Mouse (Mus musculus) limb, embryonic 11.5 days (tissue): ENCODE results near the gene Nlgn2. TPM values are rescaled to one million over a fixed set of nuclear protein-coding genes. Genes with fewer than 3 reads are reported as not detected.

ENCODE experiments used
- ATAC-seq: fragments of 200-750 bp; cut with Nextera tagmentation; 2 replicates; pipeline ENCODE4 v1.8.0; 2017; ENCODE audit warnings: low read depth; ENCODE audit not compliant: insufficient number of reproducible peaks, low FRiP score, low TSS enrichment
- DNase-seq: peaks from one replicate; pipeline ENCODE4 v3.0.0-alpha.2; 2015; ENCODE audit warnings: low spot score
- H3K27ac ChIP-seq: fragments of 300-500 bp; sonication (generic); replicated peaks from 2 replicates; pipeline ENCODE4 v1.5.1; 2014; ENCODE audit warnings: low read depth, mild to moderate bottlenecking, low read length
- H3K27me3 ChIP-seq: fragments of 300-500 bp; sonication (generic); 2 replicates; pipeline ENCODE4 v1.6.1; 2014; ENCODE audit warnings: mild to moderate bottlenecking, low read length, mixed read lengths; ENCODE audit not compliant: control insufficient read depth, insufficient read depth
- H3K36me3 ChIP-seq: fragments of 300-500 bp; sonication (generic); 2 replicates; pipeline ENCODE4 v1.6.1; 2014; ENCODE audit warnings: mild to moderate bottlenecking, low read length, moderate library complexity, mixed read lengths; ENCODE audit not compliant: control insufficient read depth, insufficient read depth
- H3K4me1 ChIP-seq: fragments of 300-500 bp; sonication (generic); 2 replicates; pipeline ENCODE4 v1.6.1; 2014; ENCODE audit warnings: low read length, mixed read lengths; ENCODE audit not compliant: control insufficient read depth, insufficient read depth
- H3K4me2 ChIP-seq: fragments of 300-500 bp; sonication (generic); 2 replicates; pipeline ENCODE4 v1.6.1; 2014; ENCODE audit warnings: low read depth, mild to moderate bottlenecking, moderate library complexity; ENCODE audit not compliant: severe bottlenecking
- H3K4me3 ChIP-seq: fragments of 300-500 bp; sonication (generic); 2 replicates; pipeline ENCODE4 v1.5.1; 2014; ENCODE audit warnings: low read depth, low read length
- H3K9ac ChIP-seq: fragments of 300-500 bp; sonication (generic); 2 replicates; pipeline ENCODE4 v1.6.1; 2014; ENCODE audit warnings: mild to moderate bottlenecking, low read length
- H3K9me3 ChIP-seq: fragments of 300-500 bp; sonication (generic); 2 replicates; pipeline ENCODE4 v1.6.1; 2016; ENCODE audit warnings: low read length; ENCODE audit not compliant: control insufficient read depth
- WGBS: fragments of 180-500 bp; shearing (Covaris S2); extraction: QIAGEN DNeasy Blood & Tissue Kit; methylation state at CpG from one replicate; pipeline ENCODE4 v1.1.7; 2014; 5-methylcytosine and 5-hydroxymethylcytosine counted together
- polyA plus RNA-seq: library from polyadenylated mRNA; unstranded; fragments of >200 nt; fragmentation: Nextera tagmentation; extraction: Ambion mirVana; gene quantifications from 2 replicates; pipeline ENCODE4 v1.2.1, GENCODE M21; 2014

Nlgn2 gene
- polyA plus RNA-seq, 1 experiment from 2014 or later = 5.8 TPM

- no peak overlapping the region; the same call in 1 of the 2 replicates for H3K9ac ChIP-seq
- no peaks in the 10 kb centered on the region for H3K4me1 ChIP-seq
- DNase-seq (no peak), ATAC-seq (no peak)
- H3K36me3 ChIP-seq = peaks cover 11% of the 10 kb centered on the region; the same call in 1 of the 2 replicates
- 74% methylated on average over 2 of the region's 2 CpGs for WGBS
- no peak overlapping the region for H3K27ac ChIP-seq
- no peaks in the 10 kb centered on the region for H3K9me3 ChIP-seq
- H3K4me3 ChIP-seq = no peak overlapping the region
- H3K27me3 ChIP-seq = no peaks in the 10 kb centered on the region
- no peak overlapping the region for H3K4me2 ChIP-seq
Observed at GRCm38 (mm10) chr11:69823456-69823855, 14.1 kb downstream of the Nlgn2 start.

GRCm38 (mm10) chr11:69822080-69822479 lies 15.5 kb downstream of the Nlgn2 start, which contains the start of gene Spem1:
Gene Spem1 (minus strand): TSS chr11:69822180.
- Histone ChIP-seq H3K4me2 (no peak within 1 kb of the TSS), H3K9ac (no peak within 1 kb of the TSS), H3K9me3 (no peaks in the 10 kb centered on the region), H3K36me3 (peaks cover 4% of the 10 kb centered on the region; the same call in 1 of the 2 replicates), H3K4me1 (no peaks in the 10 kb centered on the region), H3K4me3 (no peak within 1 kb of the TSS), H3K27ac (no peak within 1 kb of the TSS), H3K27me3 (no peaks in the 10 kb centered on the region)
- 93% methylated on average over 3 of the region's 3 CpGs for WGBS
- ATAC-seq = no peak
- DNase-seq = no peak

GRCm38 (mm10) chr11:69818871-69819270 lies 18.7 kb downstream of the Nlgn2 start:
- no peaks in the 10 kb centered on the region for H3K27me3 ChIP-seq
- ATAC-seq (no peak), DNase-seq (no peak)
- 92% methylated on average over 8 of the region's 8 CpGs for WGBS
- no peaks in the 10 kb centered on the region for H3K36me3 ChIP-seq
- H3K4me2 ChIP-seq = no peak overlapping the region
- H3K4me1 ChIP-seq = no peaks in the 10 kb centered on the region
- H3K27ac ChIP-seq = no peak overlapping the region
- no peaks in the 10 kb centered on the region for H3K9me3 ChIP-seq
- H3K4me3 ChIP-seq = no peak overlapping the region
- H3K9ac ChIP-seq = no peak overlapping the region

GRCm38 (mm10) chr11:69818365-69818764 lies 19.2 kb downstream of the Nlgn2 start, which contains the start of gene Spem2:
Gene Spem2 (minus strand): TSS chr11:69818465.
- WGBS = 89% methylated on average over 2 of the region's 2 CpGs
- no peaks in the 10 kb centered on the region for H3K36me3 ChIP-seq
- no peak within 1 kb of the TSS for H3K9ac ChIP-seq
- no peak for ATAC-seq
- H3K4me3 ChIP-seq = no peak within 1 kb of the TSS
- no peak within 1 kb of the TSS for H3K27ac ChIP-seq
- no peaks in the 10 kb centered on the region for H3K4me1 ChIP-seq
- H3K9me3 ChIP-seq = no peaks in the 10 kb centered on the region
- H3K27me3 ChIP-seq = no peaks in the 10 kb centered on the region
- H3K4me2 ChIP-seq = no peak within 1 kb of the TSS
- DNase-seq = no peak

- 92% methylated on average over 12 of the region's 12 CpGs for WGBS
- ATAC-seq = no peak
Observed at GRCm38 (mm10) chr11:69816520-69816919, 21.1 kb downstream of the Nlgn2 start.

GRCm38 (mm10) chr11:69815155-69815554 lies 22.4 kb downstream of the Nlgn2 start, which contains the start of gene Gm39566:
Gene Gm39566 (minus strand): TSS chr11:69815298.
- Histone ChIP-seq H3K27me3 (no peaks in the 10 kb centered on the region), H3K4me1 (no peaks in the 10 kb centered on the region), H3K9ac (no peak within 1 kb of the TSS), H3K4me2 (no peak within 1 kb of the TSS), H3K27ac (no peak within 1 kb of the TSS), H3K36me3 (no peaks in the 10 kb centered on the region), H3K4me3 (no peak within 1 kb of the TSS), H3K9me3 (no peaks in the 10 kb centered on the region)
- WGBS = 69% methylated on average over 10 of the region's 10 CpGs
- DNase-seq = no peak
- ATAC-seq = no peak

More at GRCm38 (mm10) chr11:69816520-69816919, 21.1 kb downstream of the Nlgn2 start:
- Histone ChIP-seq H3K4me3 (no peak overlapping the region), H3K36me3 (no peaks in the 10 kb centered on the region), H3K27ac (no peak overlapping the region), H3K4me1 (no peaks in the 10 kb centered on the region), H3K4me2 (no peak overlapping the region), H3K9me3 (no peaks in the 10 kb centered on the region), H3K9ac (no peak overlapping the region), H3K27me3 (no peaks in the 10 kb centered on the region)
- DNase-seq = no peak

GRCm38 (mm10) chr11:69810280-69810679 lies 27.3 kb downstream of the Nlgn2 start:
- Histone ChIP-seq H3K9ac (no peak overlapping the region), H3K4me3 (no peak overlapping the region), H3K4me2 (no peak overlapping the region), H3K36me3 (no peaks in the 10 kb centered on the region), H3K27me3 (peaks cover 10% of the 10 kb centered on the region), H3K4me1 (no peaks in the 10 kb centered on the region), H3K27ac (no peak overlapping the region), H3K9me3 (no peaks in the 10 kb centered on the region)
- DNase-seq = no peak
- no peak for ATAC-seq

- Histone ChIP-seq H3K4me1 (peaks cover 16% of the 10 kb centered on the region), H3K9ac (no peak overlapping the region), H3K36me3 (no peaks in the 10 kb centered on the region), H3K4me3 (no peak overlapping the region), H3K27me3 (peaks cover 36% of the 10 kb centered on the region), H3K9me3 (no peaks in the 10 kb centered on the region), H3K4me2 (no peak overlapping the region), H3K27ac (no peak overlapping the region)
- ATAC-seq (no peak), DNase-seq (no peak)
- WGBS = 83% methylated on average over 2 of the region's 2 CpGs
Observed at GRCm38 (mm10) chr11:69807641-69808040, 29.9 kb downstream of the Nlgn2 start.

- WGBS = 77% methylated on average over 4 of the region's 4 CpGs
Observed at GRCm38 (mm10) chr11:69806378-69806777, 31.2 kb downstream of the Nlgn2 start.

More at GRCm38 (mm10) chr11:69806378-69806777, 31.2 kb downstream of the Nlgn2 start:
- H3K4me2 ChIP-seq = no peak overlapping the region
- DNase-seq (no peak), ATAC-seq (no peak)
- no peak overlapping the region for H3K27ac ChIP-seq
- no peaks in the 10 kb centered on the region for H3K9me3 ChIP-seq
- H3K27me3 ChIP-seq = peaks cover 48% of the 10 kb centered on the region
- no peak overlapping the region for H3K4me3 ChIP-seq
- no peak overlapping the region for H3K9ac ChIP-seq
- H3K4me1 ChIP-seq = peaks cover 26% of the 10 kb centered on the region
- H3K36me3 ChIP-seq = no peaks in the 10 kb centered on the region
